ENCODE assay signal across 8 mouse cellular contexts in the genomic region with DNA sequence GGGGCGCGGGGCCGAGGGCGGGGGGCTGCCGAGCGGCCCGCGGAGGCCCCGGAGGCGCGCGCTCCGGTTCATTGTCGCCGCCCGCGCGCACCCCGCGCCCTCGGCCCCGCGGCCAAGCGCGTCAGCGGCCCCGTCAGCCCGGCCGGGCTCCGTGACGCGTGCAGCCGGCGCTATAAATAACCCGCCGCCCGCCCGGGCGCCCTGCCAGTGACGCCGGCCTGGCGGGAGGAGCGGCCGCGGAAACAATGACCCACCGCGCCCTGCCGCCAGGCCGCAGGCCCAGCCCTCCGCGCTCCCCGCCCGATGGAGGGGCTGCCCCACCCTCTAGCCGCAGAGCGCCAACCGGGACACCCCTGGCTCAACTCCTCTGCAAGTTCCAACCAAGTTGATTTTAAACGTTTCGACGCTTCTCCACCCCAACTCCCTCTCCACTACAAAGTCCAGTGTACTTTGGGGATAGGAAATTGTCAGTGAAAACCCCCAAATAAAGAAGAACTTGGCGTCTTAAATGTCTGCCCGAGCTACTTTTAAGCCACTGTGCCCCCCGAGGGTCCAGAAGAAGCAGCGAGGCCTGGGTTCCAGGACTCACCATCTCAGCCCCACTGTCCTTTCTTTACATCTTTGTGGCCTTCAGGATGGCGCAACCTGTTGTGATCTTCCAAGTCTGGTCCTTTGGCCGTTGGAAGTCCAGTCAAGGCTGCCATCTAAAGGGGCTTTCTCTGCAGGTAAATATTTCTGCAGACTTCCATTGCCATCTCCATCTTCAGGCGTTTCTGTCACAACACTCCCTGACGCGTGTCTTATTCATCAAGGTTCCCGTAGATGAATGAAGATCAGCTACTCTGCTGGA. TPM values are rescaled to one million over a fixed set of nuclear protein-coding genes. Genes with fewer than 3 reads are reported as not detected.
DNase-seq lines count a peak whose midpoint lies in the region; ATAC-seq and TF ChIP-seq lines count a peak whose summit lies in the region.

A gene (minus strand): TSS at position 13 of the 850 bp plus-strand sequence.

- ATAC-seq in frontal cortex, adult (ENCODE audit: low TSS enrichment): peak; percentile 90
- peak; percentile 96 for ATAC-seq in intestine, embryonic 15.5 days
- peak; percentile 90 for ATAC-seq in limb, embryonic 11.5 days (ENCODE audit: insufficient number of reproducible peaks, low FRiP score, low TSS enrichment, low read depth)
- ATAC-seq in midbrain, embryonic 12.5 days (ENCODE audit: low FRiP score, low read depth): peak; percentile 94

- H3K27me3 ChIP-seq in intestine, embryonic 15.5 days (replicated peaks): no peaks in the 10 kb centered on the region
- no peaks in the 10 kb centered on the region for H3K27me3 ChIP-seq in limb, embryonic 11.5 days (ENCODE audit: control insufficient read depth, insufficient read depth, low read length)
- peaks cover 40% of the 10 kb centered on the region for H3K27me3 ChIP-seq in midbrain, embryonic 12.5 days

- 7% methylated on average over 69 of the region's 69 CpGs for WGBS in intestine, embryonic 15.5 days
- 7% methylated on average over 56 of the region's 69 CpGs for WGBS in limb, embryonic 11.5 days
- WGBS in midbrain, embryonic 12.5 days: 8% methylated on average over 54 of the region's 69 CpGs

- no peak for TF ChIP-seq POLR2A in cortical plate, adult 2 months (IDR thresholded peaks at IDR 0.05; ENCODE audit: extremely low read depth, insufficient read depth, low read length)

- H3K9ac ChIP-seq in intestine, embryonic 15.5 days: peak within 1 kb of the TSS; percentile 98
- H3K9ac ChIP-seq in limb, embryonic 11.5 days (ENCODE audit: low read length): peak within 1 kb of the TSS; percentile 99
- peak within 1 kb of the TSS; percentile 89 for H3K9ac ChIP-seq in midbrain, embryonic 12.5 days (replicated peaks)

- no peaks in the 10 kb centered on the region for H3K36me3 ChIP-seq in intestine, embryonic 15.5 days
- H3K36me3 ChIP-seq in limb, embryonic 11.5 days (ENCODE audit: control insufficient read depth, insufficient read depth, low read length): no peaks in the 10 kb centered on the region
- no peaks in the 10 kb centered on the region for H3K36me3 ChIP-seq in midbrain, embryonic 12.5 days

- H3K4me1 ChIP-seq in cortical plate, adult 2 months (ENCODE audit: control insufficient read depth, insufficient read depth, low read length): no peaks in the 10 kb centered on the region
- no peaks in the 10 kb centered on the region for H3K4me1 ChIP-seq in intestine, embryonic 15.5 days (replicated peaks)
- no peaks in the 10 kb centered on the region for H3K4me1 ChIP-seq in limb, embryonic 11.5 days (ENCODE audit: control insufficient read depth, insufficient read depth, low read length)
- H3K4me1 ChIP-seq in midbrain, embryonic 12.5 days: peaks cover 12% of the 10 kb centered on the region; the same call in 1 of the 2 replicates

- H3K4me3 ChIP-seq in cortical plate, adult 2 months (ENCODE audit: insufficient read depth, low read length): peak within 1 kb of the TSS; percentile 72
- H3K4me3 ChIP-seq in intestine, embryonic 15.5 days (replicated peaks): peak within 1 kb of the TSS; percentile 90
- peak within 1 kb of the TSS; percentile 95 for H3K4me3 ChIP-seq in limb, embryonic 11.5 days (ENCODE audit: low read depth, low read length)
- H3K4me3 ChIP-seq in midbrain, embryonic 12.5 days: peak within 1 kb of the TSS; percentile 86

- peak within 1 kb of the TSS; percentile 74 for H3K4me2 ChIP-seq in intestine, embryonic 15.5 days (replicated peaks)
- peak within 1 kb of the TSS; percentile 47 for H3K4me2 ChIP-seq in limb, embryonic 11.5 days (ENCODE audit: low read depth, severe bottlenecking)
- peak within 1 kb of the TSS; percentile 90 for H3K4me2 ChIP-seq in midbrain, embryonic 12.5 days (replicated peaks)

- peak within 1 kb of the TSS; percentile 87 for H3K27ac ChIP-seq in cortical plate, adult 2 months (ENCODE audit: insufficient read depth, low read length)
- H3K27ac ChIP-seq in intestine, embryonic 15.5 days: peak within 1 kb of the TSS; percentile 91
- peak within 1 kb of the TSS; percentile 97 for H3K27ac ChIP-seq in limb, embryonic 11.5 days (replicated peaks; ENCODE audit: low read depth, low read length)
- H3K27ac ChIP-seq in midbrain, embryonic 12.5 days (replicated peaks): peak within 1 kb of the TSS; percentile 75

- H3K9me3 ChIP-seq in intestine, embryonic 15.5 days: no peaks in the 10 kb centered on the region
- no peaks in the 10 kb centered on the region for H3K9me3 ChIP-seq in limb, embryonic 11.5 days (ENCODE audit: control insufficient read depth, low read length)
- H3K9me3 ChIP-seq in midbrain, embryonic 12.5 days: no peaks in the 10 kb centered on the region

- no peak for DNase-seq in frontal cortex, postnatal 25 days (ENCODE audit: low spot score in 2 of 2)
- DNase-seq in gastrocnemius, postnatal 36 days: peak; percentile 80 to 84
- peak; percentile 83 for DNase-seq in limb, embryonic 11.5 days (ENCODE audit: low spot score)
- DNase-seq in spleen, adult 18-20 months: peak; percentile 26 to 55

- intact Hi-C loops in gastrocnemius, postnatal 36 days (cut with DNase I): loop anchor here (5.0 to 10.0 kb wide), 2 partner anchors 58 to 111 kb away; a partner anchor contains a TSS

- TF ChIP-seq CTCF in cortical plate, adult 2 months (IDR thresholded peaks at IDR 0.05; ENCODE audit: extremely low read depth, insufficient read depth, low read length): no peak

RNA-seq across cellular contexts. Expression of the gene that starts here (rescaled TPM):
- polyA plus RNA-seq in cortical plate, adult 2 months (2012; rRNA removed): 11.0 and 21.5 TPM in 2 replicates
- total RNA-seq in gastrocnemius, postnatal 36 days (2021): 1 to 10 TPM; 1.1 to 1.5 TPM
- polyA plus RNA-seq in intestine, embryonic 15.5 days (2015; fragmentation: Nextera tagmentation; extraction: Ambion mirVana): 3.3 and 3.9 TPM in 2 replicates
- 7.7 and 8.8 TPM in 2 replicates for polyA plus RNA-seq in limb, embryonic 11.5 days (2014; fragmentation: Nextera tagmentation; extraction: Ambion mirVana)
- polyA plus RNA-seq in midbrain, embryonic 12.5 days (2016; fragmentation: Nextera tagmentation; extraction: Ambion mirVana): 31.4 and 35.2 TPM in 2 replicates

Comparison
In these comparisons a context has a peak if more than half of its experiments do, and no peak if none do; other contexts are left out.
1. DNase-seq: peak in gastrocnemius, postnatal 36 days (2 of 2), limb, embryonic 11.5 days (single experiment) and spleen, adult 18-20 months (2 of 2); none in frontal cortex, postnatal 25 days (0 of 2).
2. Peak in every context shown above with its lines, with median percentiles within 50 percentile points of each other: ATAC-seq, H3K27ac ChIP-seq, H3K4me3 ChIP-seq, H3K4me2 ChIP-seq and H3K9ac ChIP-seq.